Mouse (Mus musculus) spleen, postnatal 14 days (tissue): ENCODE results near the gene Prkrip1.
A peak's percentile ranks its signal among the peaks of the same experiment; 100 is the strongest.
"Not testable (repeated sequence)": the region's sequence is repeated elsewhere in the genome, so short reads cannot be mapped to it uniquely, and the experiment has no call there.

Experiments
- DNase-seq, 2 experiments: peaks; one replicate each; pipeline ENCODE4 v3.0.0; 2021 to 2022; ENCODE audit warnings: low spot score in 2 of 2

The Prkrip1 gene

GRCm38 (mm10) chr5:136163807-136164474 is 34.8 kb downstream of the Prkrip1 start:
- DNase-seq, result no peak

GRCm38 (mm10) chr5:136160084-136160483 is 38.7 kb downstream of the Prkrip1 start:
- not testable (repeated sequence) for DNase-seq

GRCm38 (mm10) chr5:136155399-136155798 is 43.4 kb downstream of the Prkrip1 start:
- no peak for DNase-seq

- DNase-seq, result no peak
These were observed 46.4 kb downstream of the Prkrip1 start for GRCm38 (mm10) chr5:136152365-136152764.

GRCm38 (mm10) chr5:136149134-136149576 is 49.6 kb downstream of the Prkrip1 start:
- peak in 1 of 2 experiments; percentile 46 for DNase-seq

- no peak for DNase-seq
These were observed 51.1 kb downstream of the Prkrip1 start for GRCm38 (mm10) chr5:136147704-136148103.

- no peak for DNase-seq
These were observed 51.8 kb downstream of the Prkrip1 start for GRCm38 (mm10) chr5:136146936-136147335.

GRCm38 (mm10) chr5:136144606-136145430 is 53.9 kb downstream of the Prkrip1 start:
- no peak for DNase-seq

- no peak for DNase-seq
These were observed 55.5 kb downstream of the Prkrip1 start for GRCm38 (mm10) chr5:136143161-136143755.

- no peak for DNase-seq
These were observed 56.0 kb downstream of the Prkrip1 start for GRCm38 (mm10) chr5:136142746-136143145.

- DNase-seq, result no peak
These were observed 58.7 kb downstream of the Prkrip1 start for GRCm38 (mm10) chr5:136140057-136140482.

GRCm38 (mm10) chr5:136139393-136139792 is 59.4 kb downstream of the Prkrip1 start:
- DNase-seq, result no peak

GRCm38 (mm10) chr5:136137658-136138274 is 61.0 kb downstream of the Prkrip1 start:
- peak; percentile 39 to 70 for DNase-seq

GRCm38 (mm10) chr5:136136292-136136990 is 62.3 kb downstream of the Prkrip1 start:
- no peak for DNase-seq

GRCm38 (mm10) chr5:136135571-136136291 is 63.0 kb downstream of the Prkrip1 start, which contains the start of the genes Lrwd1 and Alkbh4:
TSS of gene Lrwd1 (minus strand) at chr5:136136074.
TSS of gene Alkbh4 (plus strand) at chr5:136136146.
- peak; percentile 95 to 97 for DNase-seq
